Mouse (Mus musculus) heart, embryonic 10.5 days (tissue): ENCODE measurements around the gene Larp4. TPM values are rescaled to one million over a fixed set of nuclear protein-coding genes. Genes with fewer than 3 reads are reported as not detected.
"Not testable (repeated sequence)": the region's sequence is repeated elsewhere in the genome, so short reads cannot be mapped to it uniquely, and the experiment has no call there.

Experiments
- DNase-seq: peaks from one replicate; pipeline ENCODE4 v3.0.0-alpha.2; 2017; ENCODE audit warnings: low spot score
- H3K27ac ChIP-seq: fragments of 300-500 bp; sonication (generic); 2 replicates; pipeline ENCODE4 v1.5.1; 2016; ENCODE audit warnings: mild to moderate bottlenecking
- H3K27me3 ChIP-seq: fragments of 300-500 bp; sonication (generic); 2 replicates; pipeline ENCODE4 v1.6.1; 2016; ENCODE audit warnings: mild to moderate bottlenecking; ENCODE audit not compliant: poor library complexity, insufficient read depth, severe bottlenecking
- H3K36me3 ChIP-seq: fragments of 300-500 bp; sonication (generic); 2 replicates; pipeline ENCODE4 v1.6.1; 2016; ENCODE audit warnings: mild to moderate bottlenecking, moderate library complexity
- H3K4me1 ChIP-seq: fragments of 300-500 bp; sonication (generic); 2 replicates; pipeline ENCODE4 v1.6.1; 2016; ENCODE audit warnings: mild to moderate bottlenecking
- H3K4me3 ChIP-seq: fragments of 300-500 bp; sonication (generic); 2 replicates; pipeline ENCODE4 v1.5.1; 2016; ENCODE audit warnings: mild to moderate bottlenecking, moderate library complexity
- H3K9me3 ChIP-seq: fragments of 300-500 bp; sonication (generic); 2 replicates; pipeline ENCODE4 v1.6.1; 2016; ENCODE audit warnings: mild to moderate bottlenecking, moderate library complexity
- WGBS: fragments of 180-500 bp; shearing (Covaris S2); methylation state at CpG from one replicate; pipeline ENCODE4 v1.1.7; 2016; 5-methylcytosine and 5-hydroxymethylcytosine counted together
- polyA plus RNA-seq: library from polyadenylated mRNA; unstranded; fragments of >200 nt; fragmentation: Nextera tagmentation; extraction: Ambion mirVana; gene quantifications from 2 replicates; pipeline ENCODE4 v1.2.1, GENCODE M21; 2016

Larp4 gene
- polyA plus RNA-seq: 36.3 and 41.2 TPM in 2 replicates

DNA sequence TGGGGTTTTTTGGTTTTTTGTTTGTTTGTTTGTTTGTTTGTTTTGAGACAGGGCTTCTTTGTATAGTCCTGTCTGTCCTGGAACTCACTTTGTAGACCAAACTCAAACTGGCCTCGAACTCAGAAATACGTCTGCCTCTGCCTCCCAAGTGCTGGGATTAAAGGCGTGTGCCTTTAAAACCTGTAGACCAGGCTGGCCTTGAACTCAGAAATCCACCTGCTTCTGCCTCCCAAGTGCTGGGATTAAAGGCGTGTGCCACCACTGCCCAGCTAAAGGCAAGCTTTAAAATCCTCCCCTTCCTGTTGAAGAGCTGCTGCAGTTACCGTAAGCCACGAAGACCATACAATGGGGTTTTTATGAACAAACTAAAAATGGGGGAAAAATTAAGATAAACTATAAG lies at the start of gene Larp4:
Gene Larp4 (plus strand): TSS at position 301 of the 400 bp plus-strand sequence.
- not testable (repeated sequence) for DNase-seq, H3K27me3 ChIP-seq, H3K36me3 ChIP-seq, H3K4me1 ChIP-seq, H3K4me3 ChIP-seq, H3K9me3 ChIP-seq, H3K27ac ChIP-seq
- WGBS: 83% methylated on average over 6 of the region's 6 CpGs

DNA sequence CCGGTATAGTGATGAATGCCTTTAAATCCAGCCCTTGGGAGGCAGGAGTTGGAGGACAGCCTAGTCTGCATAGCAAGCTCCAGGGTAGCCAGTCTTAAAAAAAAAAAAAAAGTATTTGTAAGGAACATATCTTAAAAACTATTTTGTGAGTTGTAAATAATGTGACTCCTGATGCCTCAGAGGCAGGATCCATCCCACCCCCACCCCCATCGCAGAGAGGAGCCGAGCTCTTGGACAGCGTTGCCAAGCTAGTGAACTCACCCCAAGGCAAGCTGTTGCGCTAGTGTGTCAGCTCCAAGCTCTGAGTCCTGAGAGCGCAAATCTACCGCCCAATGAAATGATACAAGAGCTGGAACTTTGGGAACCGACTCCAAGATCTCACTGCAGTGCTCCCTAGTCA lies 38.6 kb upstream of the Larp4 start:
- Histone ChIP-seq H3K9me3 (no peaks in the 10 kb centered on the region), H3K4me3 (no peak overlapping the region), H3K4me1 (no peaks in the 10 kb centered on the region), H3K36me3 (no peaks in the 10 kb centered on the region), H3K27ac (no peak overlapping the region), H3K27me3 (no peaks in the 10 kb centered on the region)
- DNase-seq: no peak
- WGBS: 71% methylated on average over 8 of the region's 8 CpGs

GRCm38 (mm10) chr15:99934501-99934900 lies 35.4 kb upstream of the Larp4 start:
- H3K4me1 ChIP-seq: no peaks in the 10 kb centered on the region
- 36% methylated on average over 1 of the region's 1 CpGs for WGBS

GRCm38 (mm10) chr15:99936659-99937058 lies 33.2 kb upstream of the Larp4 start:
- H3K27me3 ChIP-seq: no peaks in the 10 kb centered on the region
- H3K4me3 ChIP-seq: no peak overlapping the region
- no peaks in the 10 kb centered on the region for H3K4me1 ChIP-seq
- no peak for DNase-seq
- 90% methylated on average over 3 of the region's 3 CpGs for WGBS
- H3K36me3 ChIP-seq: no peaks in the 10 kb centered on the region
- H3K27ac ChIP-seq: no peak overlapping the region
- no peaks in the 10 kb centered on the region for H3K9me3 ChIP-seq

More at GRCm38 (mm10) chr15:99934501-99934900, 35.4 kb upstream of the Larp4 start:
- DNase-seq: no peak
- Histone ChIP-seq H3K27ac (no peak overlapping the region), H3K27me3 (no peaks in the 10 kb centered on the region), H3K9me3 (no peaks in the 10 kb centered on the region), H3K4me3 (no peak overlapping the region), H3K36me3 (no peaks in the 10 kb centered on the region)

- DNase-seq: no peak
- no peaks in the 10 kb centered on the region for H3K4me1 ChIP-seq
- H3K4me3 ChIP-seq: no peak overlapping the region
- no peak overlapping the region for H3K27ac ChIP-seq
- H3K36me3 ChIP-seq: no peaks in the 10 kb centered on the region
- 82% methylated on average over 8 of the region's 8 CpGs for WGBS
- H3K9me3 ChIP-seq: no peaks in the 10 kb centered on the region
- no peaks in the 10 kb centered on the region for H3K27me3 ChIP-seq
Observed at GRCm38 (mm10) chr15:99937841-99938240, 32.0 kb upstream of the Larp4 start.

- Histone ChIP-seq H3K9me3 (no peaks in the 10 kb centered on the region), H3K27ac (no peak overlapping the region), H3K4me1 (no peaks in the 10 kb centered on the region), H3K36me3 (peaks cover 4% of the 10 kb centered on the region; the same call in 1 of the 2 replicates), H3K4me3 (no peak overlapping the region), H3K27me3 (no peaks in the 10 kb centered on the region)
- 60% methylated on average over 2 of the region's 2 CpGs for WGBS
- no peak for DNase-seq
Observed at GRCm38 (mm10) chr15:99940426-99940825, 29.4 kb upstream of the Larp4 start.

- Histone ChIP-seq H3K4me3 (no peak overlapping the region), H3K4me1 (no peaks in the 10 kb centered on the region), H3K27me3 (no peaks in the 10 kb centered on the region), H3K27ac (no peak overlapping the region; the same call in 1 of the 2 replicates), H3K9me3 (no peaks in the 10 kb centered on the region), H3K36me3 (peaks cover 4% of the 10 kb centered on the region; the same call in 1 of the 2 replicates)
- DNase-seq: no peak
- WGBS: 61% methylated on average over 4 of the region's 4 CpGs
Observed at GRCm38 (mm10) chr15:99940970-99941630, 28.8 kb upstream of the Larp4 start.

DNA sequence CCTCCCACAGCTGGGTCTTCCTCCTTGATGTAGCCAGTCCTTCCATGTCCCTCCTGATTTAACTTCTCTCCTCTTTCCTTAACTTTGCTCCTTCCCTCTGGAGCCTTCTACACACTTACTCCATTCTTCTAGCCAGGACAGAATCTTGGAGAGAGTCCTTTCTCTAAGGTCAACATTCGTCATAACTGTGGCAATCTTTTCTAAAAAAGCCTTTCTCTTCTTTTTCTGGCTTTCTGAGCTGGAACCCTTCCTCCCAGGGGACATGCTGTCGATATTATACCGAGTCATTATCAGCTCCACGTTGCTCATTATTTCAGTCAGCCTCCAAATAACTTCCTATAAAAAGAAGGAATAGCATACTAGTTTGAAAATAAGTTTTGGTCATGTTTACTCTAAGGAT lies 14.5 kb upstream of the Larp4 start:
- 76% methylated on average over 4 of the region's 4 CpGs for WGBS
- H3K36me3 ChIP-seq: no peaks in the 10 kb centered on the region
- DNase-seq: no peak
- H3K27ac ChIP-seq: no peak overlapping the region
- H3K4me1 ChIP-seq: no peaks in the 10 kb centered on the region
- no peaks in the 10 kb centered on the region for H3K27me3 ChIP-seq
- H3K9me3 ChIP-seq: no peaks in the 10 kb centered on the region
- no peak overlapping the region for H3K4me3 ChIP-seq

DNA sequence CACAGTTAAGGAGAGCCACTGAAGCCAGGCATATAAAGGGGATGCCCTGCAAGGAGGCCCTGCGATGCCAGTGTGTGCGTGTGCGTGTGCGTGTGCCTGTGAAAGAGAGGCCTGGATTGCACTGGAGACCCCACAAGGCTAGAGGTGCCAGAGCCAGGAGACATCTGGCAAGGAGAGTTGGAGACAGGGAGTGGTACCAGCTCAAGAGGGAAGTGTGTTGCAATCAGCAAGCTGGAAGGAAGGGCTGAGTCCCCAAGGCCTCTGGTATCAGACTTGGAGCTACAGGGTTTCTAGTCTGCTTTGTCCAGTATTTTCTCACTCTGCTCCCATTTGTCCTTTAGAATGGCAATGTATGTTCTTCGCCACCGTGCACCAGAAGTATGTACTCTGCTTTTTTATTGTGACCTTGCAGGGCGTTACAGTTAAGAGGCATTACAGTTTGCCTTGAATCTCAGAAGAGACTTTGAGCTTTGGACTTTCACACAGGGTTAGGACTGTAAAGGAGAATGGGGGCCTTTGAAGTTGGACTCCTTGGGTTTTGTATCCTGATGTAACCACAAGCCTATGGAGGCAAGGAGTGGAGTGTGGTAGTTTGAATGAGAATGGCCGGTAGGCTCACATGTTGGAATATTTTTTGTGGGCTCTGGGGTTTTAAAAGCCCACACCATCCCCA lies 4.6 kb upstream of the Larp4 start:
- H3K4me1 ChIP-seq: no peaks in the 10 kb centered on the region
- no peak overlapping the region for H3K4me3 ChIP-seq
- DNase-seq: no peak
- no peak overlapping the region for H3K27ac ChIP-seq
- no peaks in the 10 kb centered on the region for H3K27me3 ChIP-seq
- 81% methylated on average over 8 of the region's 8 CpGs for WGBS
- H3K9me3 ChIP-seq: no peaks in the 10 kb centered on the region
- no peaks in the 10 kb centered on the region for H3K36me3 ChIP-seq

- WGBS: 72% methylated on average over 4 of the region's 4 CpGs
- Histone ChIP-seq H3K4me3 (no peak within 1 kb of the TSS), H3K27me3 (no peaks in the 10 kb centered on the region), H3K36me3 (no peaks in the 10 kb centered on the region), H3K4me1 (no peaks in the 10 kb centered on the region), H3K9me3 (no peaks in the 10 kb centered on the region), H3K27ac (no peak within 1 kb of the TSS)
- DNase-seq: no peak
Observed at GRCm38 (mm10) chr15:99966961-99967360, 2.9 kb upstream of the Larp4 start, which contains the start of gene Fam186a. Gene Fam186a (minus strand): TSS chr15:99967061.

GRCm38 (mm10) chr15:99970606-99971005 lies 741 bp downstream of the Larp4 start:
- no peak overlapping the region for H3K4me3 ChIP-seq
- H3K27me3 ChIP-seq: no peaks in the 10 kb centered on the region
- DNase-seq: no peak
- WGBS: 88% methylated on average over 1 of the region's 1 CpGs
- H3K4me1 ChIP-seq: 0 out of 2 replicates have a peak, but pooled peaks cover 3% of the 10 kb centered on the region
- no peaks in the 10 kb centered on the region for H3K36me3 ChIP-seq
- H3K9me3 ChIP-seq: no peaks in the 10 kb centered on the region
- no peak overlapping the region for H3K27ac ChIP-seq

- H3K9me3 ChIP-seq: no peaks in the 10 kb centered on the region
- peak overlapping the region; percentile 99 for H3K4me3 ChIP-seq
- peak; percentile 98 for DNase-seq
- H3K27ac ChIP-seq: peak overlapping the region; percentile 99
- no peaks in the 10 kb centered on the region for H3K27me3 ChIP-seq
- 0 out of 2 replicates have a peak, but pooled peaks cover 3% of the 10 kb centered on the region for H3K4me1 ChIP-seq
- under 1% methylated on average over 50 of the region's 50 CpGs for WGBS
- H3K36me3 ChIP-seq: no peaks in the 10 kb centered on the region
Observed at GRCm38 (mm10) chr15:99972361-99972988, 2.6 kb downstream of the Larp4 start.
